Mouse (Mus musculus) B cell, adult 62 days (primary cell): ENCODE measurements around the gene Slc13a5. TPM values are rescaled to one million over a fixed set of nuclear protein-coding genes. Genes with fewer than 3 reads are reported as not detected.

ENCODE experiments used
- total RNA-seq: library from RNA; stranded (reverse); gene quantifications from 4 replicates; pipeline ENCODE4 v1.2.4, GENCODE M21; 2023

The Slc13a5 gene
- total RNA-seq: not detected in 4 replicates

GRCm38 (mm10) chr11:72266960-72267560, at the start of gene Slc13a5:
Gene Slc13a5, minus strand, starts transcription at chr11:72267222.

GRCm38 (mm10) chr11:72314151-72314895, 47.3 kb upstream of the Slc13a5 start, which contains the start of gene Fbxo39:
Gene Fbxo39, plus strand, starts transcription at chr11:72314444.

GRCm38 (mm10) chr11:72301334-72301733, 34.3 kb upstream of the Slc13a5 start, which contains the start of gene Xaf1:
Gene Xaf1, plus strand, starts transcription at chr11:72301629.

GRCm38 (mm10) chr11:72215410-72215797, 51.6 kb downstream of the Slc13a5 start, which contains the start of gene Med31:
Gene Med31, minus strand, starts transcription at chr11:72215592.

GRCm38 (mm10) chr11:72207204-72207833, 59.7 kb downstream of the Slc13a5 start, which contains the start of the genes 4933427D14Rik and Txndc17:
Gene 4933427D14Rik, minus strand, starts transcription at chr11:72207459.
Gene Txndc17, plus strand, starts transcription at chr11:72207547.

GRCm38 (mm10) chr11:72206341-72207203, 60.5 kb downstream of the Slc13a5 start, which contains the start of gene Gm43951:
Gene Gm43951, minus strand, starts transcription at chr11:72206840.

Other genes starting within 250 kb of the Slc13a5 start
- not detected in 4 replicates for gene Aipl1, start 229.7 kb downstream of the Slc13a5 start, total RNA-seq
- 0.38 to 2.0 TPM (median 0.39 TPM) in 3 of 4 replicates, not detected in the other for gene Pimreg, start 225.2 kb downstream of the Slc13a5 start, total RNA-seq
- gene Pitpnm3, start 131.4 kb downstream of the Slc13a5 start, total RNA-seq: not detected in 4 replicates
- gene Gm43951, start 60.4 kb downstream of the Slc13a5 start, total RNA-seq: 0.89 to 1.7 TPM (median 1.3 TPM) in 4 replicates
- gene 4933427D14Rik, start 59.8 kb downstream of the Slc13a5 start, total RNA-seq: 11.5 to 14.2 TPM (median 12.9 TPM) in 4 replicates
- gene Txndc17, start 59.7 kb downstream of the Slc13a5 start, total RNA-seq: 28.8 to 33.8 TPM (median 31.2 TPM) in 4 replicates
- 39.0 to 45.6 TPM (median 41.8 TPM) in 4 replicates for gene Med31, start 51.6 kb downstream of the Slc13a5 start, total RNA-seq
- 29.6 to 39.2 TPM (median 35.9 TPM) in 4 replicates for gene Xaf1, start 34.4 kb upstream of the Slc13a5 start, total RNA-seq
- gene Fbxo39, start 47.2 kb upstream of the Slc13a5 start, total RNA-seq: 0.58 TPM in 1 of 4 replicates, not detected in the others
- gene Tekt1, start 95.2 kb upstream of the Slc13a5 start, total RNA-seq: not detected in 4 replicates
- 0.24 to 1.3 TPM (median 0.66 TPM) in 3 of 4 replicates, not detected in the other for gene Smtnl2, start 144.5 kb upstream of the Slc13a5 start, total RNA-seq
- not detected in 4 replicates for gene Ggt6, start 168.3 kb upstream of the Slc13a5 start, total RNA-seq
- gene Mybbp1a, start 174.1 kb upstream of the Slc13a5 start, total RNA-seq: 167 to 187 TPM (median 178 TPM) in 4 replicates
- gene Spns2, start 222.7 kb upstream of the Slc13a5 start, total RNA-seq: 35.4 to 45.3 TPM (median 38.7 TPM) in 4 replicates